Mouse (Mus musculus) spleen, adult 2 months (tissue): ENCODE results near the gene Gstp1. TPM values are rescaled to one million over a fixed set of nuclear protein-coding genes. Genes with fewer than 3 reads are reported as not detected.

Experiments used
- DNase-seq, 2 experiments: peaks; one replicate each; pipeline versions ENCODE4 v3.0.0 to v3.0.0-alpha.2; 2012 to 2021; ENCODE audit warnings: low spot score in 2 of 2, low read depth in 1 of 2
- H3K27ac ChIP-seq: fragments of 200-500 bp; 2 replicates; pipeline ENCODE4 v1.5.1; 2012; ENCODE audit warnings: low read length, inconsistent platforms; ENCODE audit not compliant: insufficient read depth
- H3K27me3 ChIP-seq: fragments of 200-500 bp; 2 replicates; pipeline ENCODE4 v1.6.1; 2012; ENCODE audit warnings: mild to moderate bottlenecking, moderate library complexity, low read length, inconsistent platforms; ENCODE audit not compliant: control insufficient read depth, insufficient read depth
- H3K36me3 ChIP-seq: fragments of 200-500 bp; 2 replicates; pipeline ENCODE4 v1.6.1; 2012; ENCODE audit warnings: mild to moderate bottlenecking, low read length, inconsistent platforms; ENCODE audit not compliant: control insufficient read depth, insufficient read depth
- H3K4me1 ChIP-seq: fragments of 200-500 bp; 2 replicates; pipeline ENCODE4 v1.6.1; 2011; ENCODE audit warnings: inconsistent platforms; ENCODE audit not compliant: control insufficient read depth, insufficient read depth, insufficient read length
- H3K4me3 ChIP-seq: fragments of 200-500 bp; 2 replicates; pipeline ENCODE4 v1.5.1; 2011; ENCODE audit warnings: mild to moderate bottlenecking, inconsistent platforms; ENCODE audit not compliant: insufficient read depth, insufficient read length; ENCODE audit errors: extremely low read depth
- CTCF ChIP-seq: fragments of 200-500 bp; IDR thresholded peaks from 2 replicates; pipeline ENCODE4 v1.5.1; 2011; ENCODE audit warnings: mild to moderate bottlenecking, inconsistent platforms; ENCODE audit not compliant: insufficient read depth, insufficient read length, insufficient replicate concordance; ENCODE audit errors: extremely low read depth
- POLR2A ChIP-seq: fragments of 200-500 bp; IDR thresholded peaks from 2 replicates; pipeline ENCODE4 v1.6.1; 2011; ENCODE audit warnings: low read depth, low read length, inconsistent platforms
- whole genome bisulfite sequencing: fragments of 180-500 bp; shearing (Covaris S2); methylation state at CpG from one replicate; pipeline ENCODE4 v1.1.7; 2018; 5-methylcytosine and 5-hydroxymethylcytosine counted together
- polyA plus RNA-seq: library from polyadenylated mRNA; depleted of rRNA; stranded (reverse); fragments of >200 nt; gene quantifications from 2 replicates; pipeline ENCODE4 v1.2.3, GENCODE M21; 2012

Gstp1 gene
- polyA plus RNA-seq, 1 experiment = 179 TPM

DNA sequence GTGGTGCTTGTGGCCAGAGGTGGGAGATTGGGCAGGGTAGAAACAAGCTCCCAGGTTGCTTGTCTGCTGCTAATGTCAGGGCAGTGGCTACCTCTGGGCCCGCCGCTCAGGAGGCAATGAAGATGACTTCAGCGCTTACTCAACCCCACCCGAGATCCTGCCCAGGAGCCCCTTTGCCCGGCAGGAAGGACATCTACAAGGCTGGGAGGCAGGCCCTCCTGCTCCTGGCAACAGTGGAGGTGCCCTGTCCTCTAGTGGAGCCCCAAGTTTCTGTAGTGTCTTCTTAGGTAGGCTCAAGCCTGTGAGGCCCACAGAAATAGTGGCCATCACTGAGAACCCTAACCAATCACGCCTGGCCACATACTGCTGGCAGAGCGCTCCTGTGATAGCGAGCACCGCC is 32.7 kb downstream of the Gstp1 start:
- Histone ChIP-seq H3K36me3 (peaks cover 25% of the 10 kb centered on the region), H3K27ac (no peak overlapping the region), H3K4me3 (no peak overlapping the region), H3K4me1 (peaks cover 4% of the 10 kb centered on the region; the same call in 1 of the 2 replicates), H3K27me3 (no peaks in the 10 kb centered on the region)
- WGBS = 89% methylated on average over 9 of the region's 9 CpGs
- no peak for DNase-seq
- TF ChIP-seq POLR2A (no peak), CTCF (no peak)

DNA sequence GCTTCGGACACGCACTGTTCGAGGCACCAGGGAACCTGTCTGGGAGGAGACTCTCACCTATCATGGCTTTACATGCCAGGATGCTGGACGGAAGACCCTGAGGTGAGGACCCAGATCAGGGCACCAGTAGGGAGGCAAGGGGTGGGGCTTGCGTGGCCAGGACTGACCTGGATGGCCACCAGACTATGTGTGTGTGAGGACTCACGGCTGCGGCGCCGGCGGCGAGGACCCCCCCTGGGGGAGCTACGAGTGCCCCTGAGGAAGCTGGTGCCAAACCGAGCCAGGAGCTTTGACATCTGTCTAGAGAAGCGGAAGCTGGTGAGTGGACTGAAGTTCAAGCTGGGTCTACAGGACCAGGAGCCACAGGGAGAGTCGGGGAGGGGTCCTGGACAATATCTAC is 33.5 kb downstream of the Gstp1 start:
- Histone ChIP-seq H3K4me3 (no peak overlapping the region), H3K27me3 (no peaks in the 10 kb centered on the region), H3K4me1 (peaks cover 4% of the 10 kb centered on the region; the same call in 1 of the 2 replicates), H3K36me3 (peaks cover 23% of the 10 kb centered on the region), H3K27ac (no peak overlapping the region)
- DNase-seq = no peak
- 92% methylated on average over 15 of the region's 15 CpGs for WGBS
- TF ChIP-seq POLR2A = no peak
- no peak for TF ChIP-seq CTCF

DNA sequence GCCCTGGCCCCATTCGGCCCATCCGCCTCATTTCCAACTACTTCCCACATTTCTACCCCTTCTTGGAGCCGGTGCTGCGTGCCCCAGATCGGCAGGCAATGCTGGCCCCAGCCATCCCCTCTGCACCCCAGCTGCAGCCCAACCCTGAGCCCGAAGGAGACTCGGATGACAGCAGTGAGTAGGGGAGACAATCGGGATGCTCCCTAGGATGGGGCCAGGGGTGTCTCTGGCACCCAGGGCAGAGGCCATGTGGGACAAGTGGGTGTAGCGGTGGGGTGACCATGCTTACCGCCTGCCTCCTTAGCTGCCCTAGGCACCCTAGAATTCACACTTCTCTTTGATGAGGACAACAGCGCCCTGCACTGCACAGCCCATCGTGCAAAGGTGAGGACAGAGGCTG is 34.1 kb downstream of the Gstp1 start:
- no peak for DNase-seq
- H3K27me3 ChIP-seq = no peaks in the 10 kb centered on the region
- no peak for TF ChIP-seq CTCF
- no peak for TF ChIP-seq POLR2A
- H3K36me3 ChIP-seq = peaks cover 19% of the 10 kb centered on the region
- 85% methylated on average over 12 of the region's 12 CpGs for WGBS
- H3K27ac ChIP-seq = no peak overlapping the region
- peaks cover 4% of the 10 kb centered on the region; the same call in 1 of the 2 replicates for H3K4me1 ChIP-seq
- no peak overlapping the region for H3K4me3 ChIP-seq

DNA sequence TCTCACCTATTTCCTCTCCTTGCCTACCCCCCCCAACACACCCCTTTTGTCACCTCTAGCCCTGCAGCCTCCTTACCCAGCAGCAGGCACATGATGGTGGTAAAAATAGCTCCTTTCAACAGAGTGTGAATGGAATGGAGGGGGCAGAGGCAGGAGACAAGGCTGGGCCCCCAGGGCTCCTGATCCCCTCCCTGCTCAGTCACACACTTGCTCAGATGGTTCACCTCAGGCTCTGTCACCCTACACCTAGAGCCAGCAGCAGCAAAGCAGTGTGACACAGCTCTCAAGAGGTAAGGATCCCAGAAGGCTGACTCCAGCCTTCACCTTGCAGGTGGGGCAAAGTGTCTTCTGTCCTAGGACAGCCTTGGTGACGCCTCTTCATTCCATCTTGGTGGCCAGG is 34.7 kb downstream of the Gstp1 start, which contains the start of gene Doc2g:
Gene Doc2g (plus strand): TSS at position 202 of the 400 bp plus-strand sequence.
- Histone ChIP-seq H3K27me3 (no peaks in the 10 kb centered on the region), H3K27ac (no peak within 1 kb of the TSS), H3K4me1 (peaks cover 4% of the 10 kb centered on the region; the same call in 1 of the 2 replicates), H3K4me3 (no peak within 1 kb of the TSS), H3K36me3 (peaks cover 16% of the 10 kb centered on the region)
- DNase-seq = no peak
- no peak for TF ChIP-seq CTCF
- no peak for TF ChIP-seq POLR2A
- WGBS = 86% methylated on average over 1 of the region's 1 CpGs

DNA sequence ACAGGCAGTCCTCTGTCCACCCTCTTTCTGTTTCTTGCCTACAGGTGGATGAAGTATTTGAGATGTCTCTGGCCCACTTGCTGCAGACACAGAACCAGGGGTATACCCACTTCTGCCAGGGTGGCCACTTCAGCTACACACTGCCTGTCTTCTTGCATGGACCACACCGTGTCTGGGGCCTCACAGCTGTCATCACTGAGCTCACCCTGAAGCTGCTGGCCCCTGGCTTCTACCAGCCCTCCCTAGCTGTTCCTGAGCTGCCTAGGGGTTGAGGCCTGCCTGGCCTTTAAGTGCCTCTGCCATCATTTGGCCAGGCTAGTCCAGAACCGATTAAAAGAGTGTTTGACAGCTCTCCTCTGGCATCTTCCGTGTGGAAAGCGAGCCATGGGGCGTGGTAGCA is 36.0 kb downstream of the Gstp1 start:
- Histone ChIP-seq H3K4me1 (peaks cover 4% of the 10 kb centered on the region; the same call in 1 of the 2 replicates), H3K36me3 (peaks cover 8% of the 10 kb centered on the region), H3K4me3 (no peak overlapping the region), H3K27me3 (no peaks in the 10 kb centered on the region), H3K27ac (no peak overlapping the region)
- WGBS = 94% methylated on average over 5 of the region's 5 CpGs
- TF ChIP-seq CTCF = no peak
- no peak for DNase-seq

DNA sequence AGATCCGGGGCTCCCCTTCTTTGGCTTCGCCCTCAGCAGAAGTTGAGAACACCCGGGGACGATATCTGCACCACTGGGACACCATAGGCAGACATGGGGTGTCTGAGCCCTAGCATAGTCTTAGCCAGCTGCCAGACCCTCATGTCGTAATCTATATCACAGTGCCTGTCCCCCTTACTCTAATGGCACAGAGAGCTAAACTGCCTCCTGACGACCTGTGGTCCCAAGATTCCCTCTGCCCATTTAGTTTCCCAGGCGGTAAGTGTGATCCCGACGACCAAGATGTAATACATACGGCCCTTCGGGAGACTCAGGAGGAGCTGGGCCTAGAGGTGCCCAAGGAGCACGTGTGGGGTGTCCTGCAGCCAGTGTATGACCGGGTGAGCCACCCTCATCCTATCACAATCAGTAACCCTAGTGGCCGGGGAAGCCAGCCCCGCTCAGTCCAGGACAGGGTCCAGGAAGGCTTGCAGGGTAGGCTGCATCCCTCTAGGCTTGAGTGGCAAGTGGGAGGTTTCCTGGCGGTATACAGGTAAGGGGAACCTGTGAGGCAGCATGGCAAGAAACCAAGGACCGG is 36.7 kb downstream of the Gstp1 start:
- 41% methylated on average over 17 of the region's 17 CpGs for WGBS
- no peaks in the 10 kb centered on the region for H3K27me3 ChIP-seq
- peaks cover 4% of the 10 kb centered on the region; the same call in 1 of the 2 replicates for H3K36me3 ChIP-seq
- TF ChIP-seq CTCF (no peak), POLR2A (no peak)
- H3K4me1 ChIP-seq = peaks cover 4% of the 10 kb centered on the region; the same call in 1 of the 2 replicates
- peak overlapping the region; percentile 84 for H3K4me3 ChIP-seq
- DNase-seq = no peak
- H3K27ac ChIP-seq = peak overlapping the region; percentile 93

DNA sequence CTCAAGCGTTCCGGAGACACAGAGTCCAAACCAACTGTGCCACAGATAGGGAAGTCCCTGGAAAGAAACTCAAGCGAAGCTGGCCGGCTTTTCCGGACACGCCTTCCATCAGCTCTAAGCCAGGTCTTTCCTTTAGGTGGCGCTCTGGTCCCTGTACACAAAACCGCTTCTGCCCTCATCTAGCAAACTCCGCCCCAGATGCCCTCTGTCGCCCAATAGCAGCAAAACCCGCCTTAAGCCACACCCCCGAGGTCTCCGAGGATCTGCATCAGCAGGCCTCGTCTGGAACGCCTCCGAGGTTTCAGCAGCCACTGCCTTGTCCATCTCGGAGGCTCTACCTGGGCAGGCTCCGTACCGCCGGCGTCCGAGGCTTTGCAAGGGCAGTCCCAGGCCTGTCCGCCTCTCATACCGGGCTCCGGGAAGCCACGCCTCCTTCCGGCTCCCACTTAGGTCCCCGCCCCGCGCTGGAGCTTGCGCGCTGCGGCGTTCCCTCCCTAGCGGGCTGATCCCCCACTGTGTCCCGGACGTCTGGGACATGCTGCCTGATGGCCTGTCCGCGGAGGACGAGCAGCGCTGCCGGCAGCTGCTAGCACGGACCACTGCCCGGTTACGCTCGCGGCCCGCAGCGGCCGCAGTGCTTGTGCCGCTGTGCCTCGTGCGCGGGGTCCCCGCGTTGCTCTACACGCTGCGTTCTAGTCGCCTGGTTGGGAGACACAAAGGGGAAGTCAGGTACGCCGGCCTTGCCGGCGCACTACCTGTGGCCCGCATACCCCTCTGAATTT is 37.5 kb downstream of the Gstp1 start, which contains the start of the genes Nudt8 and Gm49405:
Gene Nudt8 (plus strand): TSS at position 462 of the 782 bp plus-strand sequence.
Gene Gm49405 (plus strand): TSS at position 508 of the 782 bp plus-strand sequence.
- under 1% methylated on average over 64 of the region's 64 CpGs for WGBS
- Histone ChIP-seq H3K27me3 (no peaks in the 10 kb centered on the region), H3K4me1 (peaks cover 4% of the 10 kb centered on the region; the same call in 1 of the 2 replicates), H3K27ac (peak within 1 kb of the TSS; percentile 93), H3K4me3 (peak within 1 kb of the TSS; percentile 84), H3K36me3 (0 out of 2 replicates have a peak, but pooled peaks cover under 1% of the 10 kb centered on the region)
- TF ChIP-seq CTCF (peak; percentile 73), POLR2A (peak; percentile 88)
- DNase-seq = peak; percentile 91 to 95
